In genomic region chr12:42961535-42961934, GRCm38 (mm10) we compare ENCODE assay signal across 21 mouse cellular contexts.
DNase-seq lines count a peak whose midpoint lies in the region; ATAC-seq and TF ChIP-seq lines count a peak whose summit lies in the region.
"Had no signal": no experiment of that assay in that cellular context is flagged by ENCODE, and none has a peak within 500 bp of the region (broad histone marks: within the 10 kb centered on the region; RNA-seq: fewer than 3 reads in every experiment).

No protein-coding gene starts in this region.

- H3K27ac ChIP-seq in lung, embryonic 14.5 days (ENCODE audit: low read depth), result no peak overlapping the region
- no peak overlapping the region for H3K27ac ChIP-seq in lung, postnatal 0 days (ENCODE audit: low read length)
- H3K27ac ChIP-seq: embryonic facial prominence, embryonic 12.5 days; heart, embryonic 10.5 days; hindbrain, embryonic 12.5 days had no signal

- no peak for TF ChIP-seq EP300 in lung, postnatal 0 days (IDR thresholded peaks at IDR 0.05)

- no peaks in the 10 kb centered on the region for H3K4me1 ChIP-seq in lung, embryonic 14.5 days (ENCODE audit: insufficient read depth)
- H3K4me1 ChIP-seq in lung, postnatal 0 days (ENCODE audit: insufficient read depth, low read depth, low read length), result no peaks in the 10 kb centered on the region
- H3K4me1 ChIP-seq: embryonic facial prominence, embryonic 12.5 days; heart, embryonic 10.5 days; hindbrain, embryonic 12.5 days had no signal

- H3K36me3 ChIP-seq in lung, embryonic 14.5 days (ENCODE audit: insufficient read depth), result no peaks in the 10 kb centered on the region
- no peaks in the 10 kb centered on the region for H3K36me3 ChIP-seq in lung, postnatal 0 days (ENCODE audit: insufficient read depth, low read length)
- H3K36me3 ChIP-seq: embryonic facial prominence, embryonic 12.5 days; heart, embryonic 10.5 days; hindbrain, embryonic 12.5 days had no signal

- 47% methylated on average over 2 of the region's 2 CpGs for WGBS in lung, embryonic 14.5 days
- 44% methylated on average over 2 of the region's 2 CpGs for WGBS in lung, postnatal 0 days

- H3K27me3 ChIP-seq in lung, embryonic 14.5 days (ENCODE audit: insufficient read depth, low read length), result no peaks in the 10 kb centered on the region
- H3K27me3 ChIP-seq in lung, postnatal 0 days (replicated peaks; ENCODE audit: insufficient read depth, low read length), result no peaks in the 10 kb centered on the region
- H3K27me3 ChIP-seq: embryonic facial prominence, embryonic 12.5 days; hindbrain, embryonic 12.5 days had no signal

- H3K4me3 ChIP-seq in lung, embryonic 14.5 days (ENCODE audit: low read depth, low read length), result no peak overlapping the region
- H3K4me3 ChIP-seq in lung, postnatal 0 days (ENCODE audit: low read depth, low read length), result no peak overlapping the region
- H3K4me3 ChIP-seq: embryonic facial prominence, embryonic 12.5 days; heart, embryonic 10.5 days; hindbrain, embryonic 12.5 days had no signal

- H3K9me3 ChIP-seq in lung, embryonic 14.5 days (ENCODE audit: low read depth, low read length), result no peaks in the 10 kb centered on the region
- H3K9me3 ChIP-seq in lung, postnatal 0 days (ENCODE audit: low read length), result no peaks in the 10 kb centered on the region
- H3K9me3 ChIP-seq: embryonic facial prominence, embryonic 12.5 days; heart, embryonic 10.5 days; hindbrain, embryonic 12.5 days had no signal

- ATAC-seq in lung, embryonic 14.5 days (ENCODE audit: insufficient read depth), result no peak
- ATAC-seq in lung, postnatal 0 days, result no peak
- ATAC-seq: hindbrain, embryonic 16.5 days; inflammation-experienced regulatory T-cells, adult 6 months had no signal

- no peak overlapping the region for H3K9ac ChIP-seq in lung, embryonic 14.5 days
- H3K9ac ChIP-seq in lung, postnatal 0 days (replicated peaks; ENCODE audit: low read depth), result no peak overlapping the region
- H3K9ac ChIP-seq: embryonic facial prominence, embryonic 12.5 days; hindbrain, embryonic 12.5 days had no signal

- peak; percentile 2 to 53 for DNase-seq in layer of hippocampus, adult 18-20 months (ENCODE audit: low spot score in 2 of 2)
- DNase-seq in layer of hippocampus, postnatal 10 days (ENCODE audit: low spot score in 2 of 2), result no peak
- peak; percentile 54 for DNase-seq in lung, embryonic 14.5 days
- DNase-seq in lung, postnatal 0 days (ENCODE audit: low spot score), result no peak
- peak; percentile 10 for DNase-seq in brain, embryonic 18.5 days (ENCODE audit: low read depth, low spot score)
- DNase-seq in telencephalon, adult 2 months (ENCODE audit: low read depth, low spot score), result peak; percentile 6
- DNase-seq in thymus, adult 18-20 months, result no peak
- DNase-seq: adrenal gland, adult 2 months; adrenal gland, postnatal 25 days; cerebellum, adult 11-12 months; cerebellum, adult 9-10 months; cerebellum, postnatal 25 days; gastrocnemius, postnatal 36 days; heart, adult 11 months; heart, postnatal 10 days; heart, postnatal 4 days had no signal

- H3K4me2 ChIP-seq in lung, embryonic 14.5 days, result no peak overlapping the region
- no peak overlapping the region for H3K4me2 ChIP-seq in lung, postnatal 0 days (replicated peaks; ENCODE audit: low read depth, low read length)
- H3K4me2 ChIP-seq: embryonic facial prominence, embryonic 12.5 days; hindbrain, embryonic 12.5 days had no signal

- TF ChIP-seq CTCF in lung, embryonic 14.5 days (IDR thresholded peaks at IDR 0.05; ENCODE audit: low read depth), result no peak
- TF ChIP-seq CTCF in lung, postnatal 0 days (IDR thresholded peaks at IDR 0.05), result no peak

Comparison
In these comparisons a context has a peak if more than half of its experiments do, and no peak if none do; other contexts are left out.
1. DNase-seq: peak in layer of hippocampus, adult 18-20 months (2 of 2), lung, embryonic 14.5 days (single experiment), brain, embryonic 18.5 days (single experiment) and telencephalon, adult 2 months (single experiment); none in layer of hippocampus, postnatal 10 days (0 of 2), lung, postnatal 0 days (single experiment) and thymus, adult 18-20 months (0 of 2).